Mouse (Mus musculus) G1E (cell line): ENCODE measurements at regions not wholly inside any gene's neighbourhood (a gene's known extent, or its start where the extent isn't known, plus 50 kb on each side); places are given as distances from the start of the nearest gene placed in this dataset.

ENCODE experiments used
- ATAC-seq: 2 replicates; pipeline ENCODE4 v1.8.0; 2016; ENCODE audit warnings: mild to moderate bottlenecking; ENCODE audit not compliant: insufficient number of reproducible peaks, poor library complexity, low FRiP score, severe bottlenecking; ENCODE audit errors: extremely low read depth
- DNase-seq: peaks from one replicate; pipeline ENCODE4 v3.0.0; 2012; ENCODE audit warnings: low spot score
- H3K27me3 ChIP-seq: 2 replicates; pipeline ENCODE4 v1.6.1; 2012; ENCODE audit warnings: mild to moderate bottlenecking, low read length, inconsistent platforms; ENCODE audit not compliant: insufficient read depth
- H3K36me3 ChIP-seq: replicated peaks from 2 replicates; pipeline ENCODE3; 2012; ENCODE audit warnings: mild to moderate bottlenecking, inconsistent platforms
- H3K4me1 ChIP-seq: 2 replicates; pipeline ENCODE4 v1.6.1; 2012; ENCODE audit warnings: low read depth, low read length, inconsistent platforms, mixed read lengths; ENCODE audit not compliant: insufficient read depth
- H3K4me3 ChIP-seq: 2 replicates; pipeline ENCODE4 v1.5.1; 2012; ENCODE audit warnings: low read depth, mild to moderate bottlenecking, inconsistent platforms, low read length, moderate library complexity, mixed read lengths
- H3K9me3 ChIP-seq: replicated peaks from 2 replicates; pipeline ENCODE4 v1.6.1; 2012; ENCODE audit warnings: inconsistent platforms
- CTCF ChIP-seq: IDR thresholded peaks from 2 replicates; pipeline ENCODE4 v1.5.1; 2012; ENCODE audit warnings: low read depth, low read length, inconsistent platforms, mixed read lengths
- GATA1 ChIP-seq: IDR thresholded peaks from 2 replicates; pipeline ENCODE4 v1.6.1; 2012; ENCODE audit warnings: borderline replicate concordance, low read length, inconsistent platforms, mixed read lengths
- GATA2 ChIP-seq: IDR thresholded peaks from 2 replicates; pipeline ENCODE4 v1.6.1; 2012; ENCODE audit warnings: low read depth, low read length, inconsistent platforms, borderline replicate concordance
- POLR2AphosphoS5 ChIP-seq: IDR thresholded peaks from 2 replicates; pipeline ENCODE4 v1.6.1; 2012; ENCODE audit warnings: low read depth, low read length, inconsistent platforms; ENCODE audit not compliant: insufficient replicate concordance
- TAL1 ChIP-seq: conservative IDR thresholded peaks from 2 replicates; pipeline ENCODE4 v1.6.1; 2012; ENCODE audit warnings: low read depth, low read length, inconsistent platforms, mixed read lengths

- H3K27me3 ChIP-seq: no peaks in the 10 kb centered on the region
- no peak for ATAC-seq
- no peak overlapping the region for H3K4me3 ChIP-seq
These were observed 283.2 kb downstream of the 4933412E24Rik start for GRCm38 (mm10) chr15:59733031-59733810.

GRCm38 (mm10) chr15:59731129-59731528 is 285.3 kb downstream of the 4933412E24Rik start:
- no peak overlapping the region for H3K4me3 ChIP-seq
- 0 out of 2 replicates have a peak, but pooled peaks cover 4% of the 10 kb centered on the region for H3K27me3 ChIP-seq
- ATAC-seq: no peak
- no peaks in the 10 kb centered on the region for H3K36me3 ChIP-seq
- no peaks in the 10 kb centered on the region for H3K9me3 ChIP-seq
- no peaks in the 10 kb centered on the region for H3K4me1 ChIP-seq
- no peak for TF ChIP-seq CTCF
- TF ChIP-seq POLR2AphosphoS5: no peak
- TF ChIP-seq GATA1: no peak
- no peak for TF ChIP-seq GATA2
- no peak for TF ChIP-seq TAL1
- no peak for DNase-seq

More at GRCm38 (mm10) chr15:59733031-59733810, 283.2 kb downstream of the 4933412E24Rik start:
- Histone ChIP-seq H3K9me3 (no peaks in the 10 kb centered on the region), H3K4me1 (no peaks in the 10 kb centered on the region), H3K36me3 (no peaks in the 10 kb centered on the region)
- DNase-seq: no peak
- TF ChIP-seq CTCF: no peak
- TF ChIP-seq POLR2AphosphoS5: no peak
- TF ChIP-seq TAL1: no peak
- no peak for TF ChIP-seq GATA1

- no peaks in the 10 kb centered on the region for H3K9me3 ChIP-seq
- ATAC-seq (no peak), DNase-seq (no peak)
- H3K36me3 ChIP-seq: no peaks in the 10 kb centered on the region
- H3K4me1 ChIP-seq: no peaks in the 10 kb centered on the region
- 0 out of 2 replicates have a peak, but pooled peaks cover 4% of the 10 kb centered on the region for H3K27me3 ChIP-seq
- TF ChIP-seq CTCF (no peak), GATA1 (no peak), GATA2 (no peak), POLR2AphosphoS5 (no peak), TAL1 (no peak)
- no peak overlapping the region for H3K4me3 ChIP-seq
These were observed 287.4 kb downstream of the 4933412E24Rik start for GRCm38 (mm10) chr15:59728817-59729560.

- 0 out of 2 replicates have a peak, but pooled peaks cover 4% of the 10 kb centered on the region for H3K27me3 ChIP-seq
- ATAC-seq (no peak), DNase-seq (no peak)
- H3K9me3 ChIP-seq: no peaks in the 10 kb centered on the region
- H3K4me1 ChIP-seq: no peaks in the 10 kb centered on the region
- H3K36me3 ChIP-seq: no peaks in the 10 kb centered on the region
- no peak overlapping the region for H3K4me3 ChIP-seq
- no peak for TF ChIP-seq TAL1
These were observed 288.2 kb downstream of the 4933412E24Rik start for GRCm38 (mm10) chr15:59728131-59728601.

GRCm38 (mm10) chr15:59725881-59726280 is 290.5 kb downstream of the 4933412E24Rik start:
- H3K4me1 ChIP-seq: no peaks in the 10 kb centered on the region
- H3K4me3 ChIP-seq: no peak overlapping the region
- no peaks in the 10 kb centered on the region for H3K9me3 ChIP-seq
- TF ChIP-seq CTCF (no peak), POLR2AphosphoS5 (no peak), TAL1 (no peak), GATA1 (no peak), GATA2 (no peak)
- DNase-seq: no peak
- no peak for ATAC-seq
- no peaks in the 10 kb centered on the region for H3K36me3 ChIP-seq
- peaks cover 7% of the 10 kb centered on the region; the same call in 1 of the 2 replicates for H3K27me3 ChIP-seq

GRCm38 (mm10) chr15:59722661-59723413 is 293.6 kb downstream of the 4933412E24Rik start:
- DNase-seq (no peak), ATAC-seq (no peak)
- Histone ChIP-seq H3K9me3 (no peaks in the 10 kb centered on the region), H3K27me3 (peaks cover 6% of the 10 kb centered on the region), H3K4me3 (no peak overlapping the region), H3K4me1 (no peaks in the 10 kb centered on the region), H3K36me3 (no peaks in the 10 kb centered on the region)
- TF ChIP-seq GATA1 (no peak), TAL1 (no peak), GATA2 (no peak), CTCF (no peak), POLR2AphosphoS5 (no peak)
